Mouse (Mus musculus): Measurements from ENCODE around the gene Idh2. TPM values are rescaled to one million over a fixed set of nuclear protein-coding genes. Genes with fewer than 3 reads are reported as not detected.

Gene Idh2
- total and polyA plus RNA-seq, 3 experiments = 121 to 268 (median 181) TPM

DNA sequence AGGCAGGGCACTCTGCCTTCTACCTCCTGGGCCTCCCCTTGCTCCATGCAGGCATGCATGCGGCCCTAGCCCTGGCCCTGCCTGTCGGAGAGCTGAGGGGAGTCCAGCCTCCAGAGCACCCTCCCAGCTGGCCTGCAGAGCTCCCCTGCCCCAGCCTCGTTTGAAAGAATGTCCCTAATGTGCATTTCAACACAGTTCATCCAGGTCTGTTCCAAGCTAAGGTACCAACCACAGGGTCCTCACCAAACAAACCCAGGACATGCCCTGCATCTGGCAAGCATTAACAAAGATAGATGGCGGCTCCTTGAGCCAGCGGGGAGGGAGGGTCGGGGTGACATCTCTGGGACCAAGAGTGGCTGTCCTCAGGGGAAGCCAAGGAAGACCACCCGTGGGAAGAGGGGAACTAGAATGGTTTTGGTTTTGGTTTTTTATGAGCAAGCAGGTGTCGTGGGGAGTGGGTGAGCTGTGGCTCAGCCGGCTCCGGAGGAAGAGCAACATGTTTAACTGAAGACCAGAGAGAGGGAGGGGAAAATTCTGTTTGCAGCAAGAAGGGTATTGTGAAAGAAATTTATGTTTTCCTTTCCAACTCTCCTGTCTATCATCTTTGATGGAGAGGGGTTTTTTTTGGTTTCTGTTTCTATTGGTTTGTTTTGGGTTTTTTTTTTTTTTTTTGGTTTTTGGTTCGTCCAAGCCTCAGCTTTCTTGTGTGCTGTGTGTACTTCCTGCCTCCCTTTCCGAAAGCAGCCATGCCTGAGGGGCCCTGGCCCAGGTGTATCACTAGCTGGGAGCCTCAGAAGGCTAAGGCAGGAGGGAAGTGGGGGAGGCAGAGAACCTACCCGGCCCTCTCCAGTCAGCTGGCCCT lies 24.0 kb downstream of the Idh2 start:
- H3K36me3 ChIP-seq (ENCODE audit: control insufficient read depth in 1 of 2, insufficient read depth in 2 of 2, low read length in 2 of 2) = no peaks in the 10 kb centered on the region; a peak in 1 of 4 replicates
- no peak for DNase-seq (ENCODE audit: low read depth, low spot score)
- no peak overlapping the region for H3K4me3 ChIP-seq (ENCODE audit: control insufficient read depth in 1 of 2, insufficient read depth in 1 of 2, low read depth in 2 of 2, low read length in 2 of 2)
- no peaks in the 10 kb centered on the region for H3K79me2 ChIP-seq (ENCODE audit: control insufficient read depth, insufficient read depth, low read length, poor library complexity)
- no peaks in the 10 kb centered on the region for H3K9me3 ChIP-seq (replicated peaks; ENCODE audit: insufficient read depth, low read length)
- H3K27ac ChIP-seq (ENCODE audit: control insufficient read depth, low read depth, low read length) = no peak overlapping the region
- H3K9ac ChIP-seq (ENCODE audit: control insufficient read depth, low read depth, low read length, poor library complexity, severe bottlenecking) = no peak overlapping the region
- TF ChIP-seq ZMIZ1 (IDR thresholded peaks at IDR 0.05; ENCODE audit: low read depth, low read length) = 0 out of 2 replicates have a peak, but pooled peaks have one; percentile 25
- no peak for TF ChIP-seq ZNF384 (IDR thresholded peaks at IDR 0.05; ENCODE audit: low read depth, low read length)
- no peaks in the 10 kb centered on the region for H3K4me1 ChIP-seq (ENCODE audit: control insufficient read depth in 1 of 2, insufficient read depth in 2 of 2, low read length in 2 of 2)
- no peaks in the 10 kb centered on the region for H3K27me3 ChIP-seq (ENCODE audit: control insufficient read depth in 1 of 2, insufficient read depth in 2 of 2, low read length in 2 of 2)

DNA sequence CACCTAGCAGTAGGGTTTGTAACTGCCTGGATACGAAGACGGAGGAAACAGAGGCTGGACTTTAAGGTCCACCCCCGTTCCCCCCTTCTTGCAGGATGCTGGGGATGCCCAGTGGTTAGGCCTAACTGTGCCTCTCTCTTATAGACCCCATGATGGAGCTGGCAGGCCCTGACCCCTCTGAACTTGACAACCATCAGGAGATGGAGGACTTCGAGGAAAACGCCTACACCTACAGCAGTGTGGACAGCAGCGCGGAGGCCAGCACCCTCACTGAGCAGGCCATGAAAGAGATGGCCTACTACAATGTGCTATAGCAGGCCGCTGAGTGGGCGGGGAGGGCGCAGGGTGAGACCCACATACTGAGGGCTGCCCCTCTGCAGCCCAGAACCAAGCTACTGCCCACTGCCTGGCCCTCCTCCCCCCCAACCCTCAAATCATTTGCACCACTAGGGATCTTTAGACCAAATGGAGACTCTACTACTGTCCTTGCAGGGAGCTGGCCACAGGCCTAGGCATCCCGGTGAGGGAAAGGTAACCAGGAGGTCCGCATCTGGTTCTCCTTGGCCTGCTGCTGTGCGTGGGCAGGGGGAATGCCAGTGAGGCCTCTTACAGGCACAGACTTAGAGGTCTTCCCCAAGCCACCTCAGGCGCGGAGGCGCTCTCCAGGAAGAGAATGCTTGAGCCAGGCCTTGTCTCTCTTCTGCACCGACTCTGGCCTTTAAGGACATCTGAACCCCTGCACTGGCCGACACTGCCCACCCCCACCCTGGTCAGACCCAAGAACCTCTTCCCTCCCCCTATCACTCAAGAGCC lies 24.8 kb downstream of the Idh2 start:
- Histone ChIP-seq H3K27ac (ENCODE audit: control insufficient read depth, low read depth, low read length) (no peak overlapping the region), H3K27me3 (ENCODE audit: control insufficient read depth in 1 of 2, insufficient read depth in 2 of 2, low read length in 2 of 2) (no peaks in the 10 kb centered on the region), H3K9ac (ENCODE audit: control insufficient read depth, low read depth, low read length, poor library complexity, severe bottlenecking) (no peak overlapping the region), H3K4me1 (ENCODE audit: control insufficient read depth in 1 of 2, insufficient read depth in 2 of 2, low read length in 2 of 2) (no peaks in the 10 kb centered on the region), H3K36me3 (ENCODE audit: control insufficient read depth in 1 of 2, insufficient read depth in 2 of 2, low read length in 2 of 2) (no peaks in the 10 kb centered on the region; a peak in 1 of 4 replicates), H3K4me3 (ENCODE audit: control insufficient read depth in 1 of 2, insufficient read depth in 1 of 2, low read depth in 2 of 2, low read length in 2 of 2) (no peak overlapping the region), H3K79me2 (ENCODE audit: control insufficient read depth, insufficient read depth, low read length, poor library complexity) (no peaks in the 10 kb centered on the region), H3K9me3 (replicated peaks; ENCODE audit: insufficient read depth, low read length) (no peaks in the 10 kb centered on the region)
- DNase-seq (ENCODE audit: low read depth, low spot score) = no peak
- TF ChIP-seq TAL1 (IDR thresholded peaks at IDR 0.05; ENCODE audit: low read length) = no peak
- TF ChIP-seq RAD21 (IDR thresholded peaks at IDR 0.05; ENCODE audit: low read depth, low read length) = no peak
- TF ChIP-seq MYB (IDR thresholded peaks at IDR 0.05; ENCODE audit: low read depth, low read length) = no peak
- no peak for TF ChIP-seq RCOR1 (IDR thresholded peaks at IDR 0.05; ENCODE audit: low read depth, low read length)
- TF ChIP-seq CTCF (IDR thresholded peaks at IDR 0.05 in 2 of 3, conservative IDR thresholded peaks at IDR 0.05 in 1 of 3; ENCODE audit: control insufficient read depth in 1 of 3, insufficient read depth in 1 of 3, low read depth in 2 of 3, low read length in 3 of 3, poor library complexity in 1 of 3, severe bottlenecking in 1 of 3) = no peak
- TF ChIP-seq TBP (IDR thresholded peaks at IDR 0.05; ENCODE audit: low read depth, low read length) = no peak
- TF ChIP-seq ELF1 (IDR thresholded peaks at IDR 0.05; ENCODE audit: low read depth, low read length) = no peak
- no peak for TF ChIP-seq MEF2A (IDR thresholded peaks at IDR 0.05; ENCODE audit: extremely low read depth, insufficient replicate concordance, low read depth, low read length, poor library complexity, severe bottlenecking)
- TF ChIP-seq EP300 (IDR thresholded peaks at IDR 0.05; ENCODE audit: low read depth in 1 of 2, low read length in 2 of 2) = no peak
- TF ChIP-seq KAT2A (conservative IDR thresholded peaks at IDR 0.05; ENCODE audit: low read depth, low read length) = no peak
- no peak for TF ChIP-seq TCF12 (IDR thresholded peaks at IDR 0.05; ENCODE audit: low read depth, low read length)
- no peak for TF ChIP-seq NRF1 (IDR thresholded peaks at IDR 0.05; ENCODE audit: insufficient read depth, low read depth, low read length, poor library complexity, severe bottlenecking)
- TF ChIP-seq USF1 (IDR thresholded peaks at IDR 0.05; ENCODE audit: low read depth, low read length) = no peak
- TF ChIP-seq SMC3 (IDR thresholded peaks at IDR 0.05; ENCODE audit: low read depth, low read length) = no peak
- no peak for TF ChIP-seq POLR2AphosphoS2 (IDR thresholded peaks at IDR 0.05; ENCODE audit: low read length)
- no peak for TF ChIP-seq CHD2 (IDR thresholded peaks at IDR 0.05; ENCODE audit: low read length)
- no peak for TF ChIP-seq MXI1 (IDR thresholded peaks at IDR 0.05; ENCODE audit: low read depth, low read length)
- TF ChIP-seq ZNF384 (IDR thresholded peaks at IDR 0.05; ENCODE audit: low read depth, low read length) = no peak
- TF ChIP-seq ZMIZ1 (IDR thresholded peaks at IDR 0.05; ENCODE audit: low read depth, low read length) = no peak
- TF ChIP-seq MYC (IDR thresholded peaks at IDR 0.05; ENCODE audit: low read depth, low read length) = no peak
